12 mouse cellular contexts compared by ENCODE assay signal in genomic region chr3:80805327-80805726, GRCm38 (mm10). TPM values are rescaled to one million over a fixed set of nuclear protein-coding genes. Genes with fewer than 3 reads are reported as not detected.
DNase-seq lines count a peak whose midpoint lies in the region; ATAC-seq and TF ChIP-seq lines count a peak whose summit lies in the region.
"Had no signal": no experiment of that assay in that cellular context is flagged by ENCODE, and none has a peak within 500 bp of the region (broad histone marks: within the 10 kb centered on the region; RNA-seq: fewer than 3 reads in every experiment).

No protein-coding gene starts in this region.

- DNase-seq in forebrain, postnatal 0 days, result peak; percentile 69
- no peak for DNase-seq in liver, postnatal 0 days
- DNase-seq in MEL (ENCODE audit: low read depth, low spot score), result no peak
- DNase-seq in cerebellum, postnatal 36 days, result peak; percentile 25 to 42
- no peak for DNase-seq in heart, adult 11 months
- DNase-seq: kidney, adult 11 months; lung, postnatal 14 days had no signal

- H3K4me2 ChIP-seq in forebrain, postnatal 0 days (ENCODE audit: low read depth), result no peak overlapping the region
- H3K4me2 ChIP-seq in forebrain, embryonic 15.5 days (replicated peaks), result no peak overlapping the region
- no peak overlapping the region for H3K4me2 ChIP-seq in liver, postnatal 0 days (ENCODE audit: low read depth, low read length)
- H3K4me2 ChIP-seq in liver, embryonic 12.5 days, result no peak overlapping the region

- H3K27me3 ChIP-seq in forebrain, postnatal 0 days (ENCODE audit: insufficient read depth, low read length), result no peaks in the 10 kb centered on the region
- no peaks in the 10 kb centered on the region for H3K27me3 ChIP-seq in forebrain, embryonic 15.5 days
- H3K27me3 ChIP-seq in liver, postnatal 0 days (ENCODE audit: insufficient read depth, low read length), result peaks cover 25% of the 10 kb centered on the region
- H3K27me3 ChIP-seq in liver, embryonic 12.5 days (replicated peaks), result peaks cover 27% of the 10 kb centered on the region
- no peaks in the 10 kb centered on the region for H3K27me3 ChIP-seq in MEL (ENCODE audit: control insufficient read depth in 1 of 2, insufficient read depth in 2 of 2, low read length in 2 of 2)

- no peak for TF ChIP-seq POLR2A in MEL (IDR thresholded peaks at IDR 0.05; ENCODE audit: control insufficient read depth in 1 of 2, insufficient read depth in 1 of 2, low read depth in 1 of 2, low read length in 2 of 2, poor library complexity in 1 of 2)

- no peak for ATAC-seq in forebrain, postnatal 0 days
- ATAC-seq in forebrain, embryonic 15.5 days (replicated peaks), result no peak
- no peak for ATAC-seq in liver, postnatal 0 days
- ATAC-seq in liver, embryonic 12.5 days, result no peak
- no peak for ATAC-seq in inflammation-experienced regulatory T-cells, adult 6 months

- TF ChIP-seq RAD21 in MEL (IDR thresholded peaks at IDR 0.05; ENCODE audit: low read depth, low read length), result no peak

- H3K4me3 ChIP-seq in forebrain, postnatal 0 days (ENCODE audit: low read depth, low read length), result no peak overlapping the region
- H3K4me3 ChIP-seq in forebrain, embryonic 15.5 days, result no peak overlapping the region
- H3K4me3 ChIP-seq in liver, postnatal 0 days (ENCODE audit: low read depth, low read length), result no peak overlapping the region
- H3K4me3 ChIP-seq in liver, embryonic 12.5 days, result no peak overlapping the region
- H3K4me3 ChIP-seq in MEL (ENCODE audit: control insufficient read depth in 1 of 2, insufficient read depth in 1 of 2, low read depth in 2 of 2, low read length in 2 of 2), result no peak overlapping the region
- H3K4me3 ChIP-seq: erythroblast, embryonic 14.5 days had no signal

- H3K36me3 ChIP-seq in forebrain, postnatal 0 days (ENCODE audit: insufficient read depth), result no peaks in the 10 kb centered on the region
- no peaks in the 10 kb centered on the region for H3K36me3 ChIP-seq in forebrain, embryonic 15.5 days
- no peaks in the 10 kb centered on the region for H3K36me3 ChIP-seq in liver, postnatal 0 days (replicated peaks; ENCODE audit: insufficient read depth, low read length)
- H3K36me3 ChIP-seq in liver, embryonic 12.5 days, result no peaks in the 10 kb centered on the region
- no peaks in the 10 kb centered on the region for H3K36me3 ChIP-seq in MEL (ENCODE audit: control insufficient read depth in 1 of 2, insufficient read depth in 2 of 2, low read length in 2 of 2)

- TF ChIP-seq EP300 in liver, postnatal 0 days (IDR thresholded peaks at IDR 0.05; ENCODE audit: low read depth), result no peak
- no peak for TF ChIP-seq EP300 in MEL (IDR thresholded peaks at IDR 0.05; ENCODE audit: low read depth in 1 of 2, low read length in 2 of 2)

- no peak overlapping the region for H3K9ac ChIP-seq in forebrain, postnatal 0 days
- H3K9ac ChIP-seq in forebrain, embryonic 15.5 days (replicated peaks), result no peak overlapping the region
- no peak overlapping the region for H3K9ac ChIP-seq in liver, postnatal 0 days (replicated peaks)
- no peak overlapping the region for H3K9ac ChIP-seq in liver, embryonic 12.5 days
- H3K9ac ChIP-seq in MEL (ENCODE audit: control insufficient read depth, low read depth, low read length, poor library complexity, severe bottlenecking), result no peak overlapping the region

- peaks cover 3% of the 10 kb centered on the region; the same call in 1 of the 2 replicates for H3K4me1 ChIP-seq in forebrain, postnatal 0 days (ENCODE audit: insufficient read depth)
- H3K4me1 ChIP-seq in forebrain, embryonic 15.5 days, result peaks cover 9% of the 10 kb centered on the region
- H3K4me1 ChIP-seq in liver, postnatal 0 days (ENCODE audit: insufficient read depth), result 0 out of 2 replicates have a peak, but pooled peaks cover 6% of the 10 kb centered on the region
- H3K4me1 ChIP-seq in liver, embryonic 12.5 days, result peaks cover 4% of the 10 kb centered on the region; the same call in 1 of the 2 replicates
- H3K4me1 ChIP-seq in MEL (ENCODE audit: control insufficient read depth in 1 of 2, insufficient read depth in 2 of 2, low read length in 2 of 2), result no peaks in the 10 kb centered on the region

- H3K9me3 ChIP-seq in forebrain, postnatal 0 days (ENCODE audit: low read length), result no peaks in the 10 kb centered on the region
- H3K9me3 ChIP-seq in forebrain, embryonic 15.5 days, result no peaks in the 10 kb centered on the region
- no peaks in the 10 kb centered on the region for H3K9me3 ChIP-seq in liver, postnatal 0 days (ENCODE audit: low read length)
- no peaks in the 10 kb centered on the region for H3K9me3 ChIP-seq in liver, embryonic 12.5 days (replicated peaks)
- H3K9me3 ChIP-seq in MEL (replicated peaks; ENCODE audit: insufficient read depth, low read length), result no peaks in the 10 kb centered on the region

- no peak overlapping the region for H3K27ac ChIP-seq in forebrain, postnatal 0 days (ENCODE audit: low read depth, low read length)
- no peak overlapping the region for H3K27ac ChIP-seq in forebrain, embryonic 15.5 days (replicated peaks)
- H3K27ac ChIP-seq in liver, postnatal 0 days (ENCODE audit: low read depth), result no peak overlapping the region
- no peak overlapping the region for H3K27ac ChIP-seq in liver, embryonic 12.5 days
- H3K27ac ChIP-seq in MEL (ENCODE audit: control insufficient read depth, low read depth, low read length), result no peak overlapping the region

- 4% methylated on average over 1 of the region's 1 CpGs for WGBS in forebrain, postnatal 0 days
- 8% methylated on average over 1 of the region's 1 CpGs for WGBS in forebrain, embryonic 15.5 days
- WGBS in liver, postnatal 0 days (ENCODE audit: insufficient replicate concordance), result 12% methylated on average over 1 of the region's 1 CpGs
- 11% methylated on average over 1 of the region's 1 CpGs for WGBS in liver, embryonic 12.5 days (ENCODE audit: insufficient replicate concordance)

- peak; percentile 60 for TF ChIP-seq CTCF in forebrain, postnatal 0 days (IDR thresholded peaks at IDR 0.05; ENCODE audit: low read depth)
- TF ChIP-seq CTCF in liver, postnatal 0 days (IDR thresholded peaks at IDR 0.05; ENCODE audit: low read depth), result peak; percentile 28; the same call in 1 of the 2 replicates
- peak in 1 of 3 experiments; percentile 14; a peak in 2 of 6 replicates for TF ChIP-seq CTCF in MEL (IDR thresholded peaks at IDR 0.05 in 2 of 3, conservative IDR thresholded peaks at IDR 0.05 in 1 of 3; ENCODE audit: control insufficient read depth in 1 of 3, insufficient read depth in 1 of 3, low read depth in 2 of 3, low read length in 3 of 3, poor library complexity in 1 of 3, severe bottlenecking in 1 of 3)

- no peaks in the 10 kb centered on the region for H3K79me2 ChIP-seq in MEL (ENCODE audit: control insufficient read depth, insufficient read depth, low read length, poor library complexity)

TF ChIP-seq in MEL, 35 proteins besides CTCF, POLR2A, EP300 and RAD21:
- TF ChIP-seq KAT2A (conservative IDR thresholded peaks at IDR 0.05; ENCODE audit: low read depth, low read length) (no peak), SMC3 (IDR thresholded peaks at IDR 0.05; ENCODE audit: low read depth, low read length) (peak; percentile 27; the same call in 1 of the 2 replicates)

RNA-seq across cellular contexts. Expression of gene Gria2, which starts 2.7 kb away (rescaled TPM):
- total RNA-seq in forebrain, postnatal 0 days (2014; rRNA removed), result 281 and 308 TPM in 2 replicates
- polyA plus RNA-seq in forebrain, postnatal 0 days (2015; fragmentation: Nextera tagmentation; extraction: Ambion mirVana), result 101 and 159 TPM in 2 replicates
- polyA plus RNA-seq in forebrain, embryonic 15.5 days (2015; fragmentation: Nextera tagmentation; extraction: Ambion mirVana), result 198 and 222 TPM in 2 replicates
- not detected in 2 replicates for polyA plus RNA-seq in liver, postnatal 0 days (2015; fragmentation: Nextera tagmentation; extraction: Ambion mirVana)
- polyA plus RNA-seq in liver, embryonic 12.5 days (2016; fragmentation: Nextera tagmentation; extraction: Ambion mirVana), result 0.07 TPM in 1 of 2 replicates, not detected in the other
- not detected in 2 replicates for total RNA-seq in MEL (2012; rRNA removed)
- not detected for polyA plus RNA-seq in MEL (2012; ENCODE audit: insufficient read depth in 1 of 2, insufficient read length in 2 of 2, low read depth in 1 of 2, low replicate concordance in 2 of 2, missing spikeins in 1 of 2)
- polyA plus RNA-seq in inflammation-experienced regulatory T-cells, adult 6 months (2017; shearing (Covaris generic)), result under 1 TPM in 2 of 3 experiments, not detected in 1; 0.09 to 0.11 TPM
- total RNA-seq: ES-E14 had no signal
- polyA plus RNA-seq: erythroblast, embryonic 14.5 days had no signal

Comparison
In these comparisons a context has a peak if more than half of its experiments do, and no peak if none do; other contexts are left out.
1. DNase-seq: peak in forebrain, postnatal 0 days (single experiment) and cerebellum, postnatal 36 days (2 of 2); none in liver, postnatal 0 days (single experiment), MEL (single experiment) and heart, adult 11 months (single experiment).
2. RNA of gene Gria2, which starts 2.7 kb away (polyA plus RNA-seq): 198 to 222 TPM in forebrain, embryonic 15.5 days and 101 to 159 TPM in forebrain, postnatal 0 days; 0.09 to 0.11 TPM in inflammation-experienced regulatory T-cells, adult 6 months, 0.07 TPM in liver, embryonic 12.5 days, not detected in liver, postnatal 0 days and not detected in MEL; every median in the first group is over 10 times any median in the second.